Mouse (Mus musculus) myocyte (in vitro differentiated cells): ENCODE data around the gene Irgc1. TPM values are rescaled to one million over a fixed set of nuclear protein-coding genes. Genes with fewer than 3 reads are reported as not detected.

Experiments
- H3K27me3 ChIP-seq: one replicate; pipeline ENCODE4 v1.6.1; 2011; ENCODE audit not compliant: control insufficient read depth, insufficient read depth, insufficient read length
- H3K36me3 ChIP-seq: one replicate; pipeline ENCODE4 v1.6.1; 2011; ENCODE audit not compliant: control insufficient read depth, insufficient read depth
- H3K4me2 ChIP-seq: one replicate; pipeline ENCODE4 v1.6.1; 2011; ENCODE audit warnings: low read depth, control low read depth
- H3K4me3 ChIP-seq: one replicate; pipeline ENCODE4 v1.5.1; 2011; ENCODE audit warnings: mild to moderate bottlenecking, control low read depth, moderate library complexity
- H3K79me2 ChIP-seq: one replicate; pipeline ENCODE4 v1.6.1; 2011; ENCODE audit not compliant: control insufficient read depth, insufficient read depth
- H3ac ChIP-seq: one replicate; pipeline ENCODE4 v1.6.1; 2011; ENCODE audit not compliant: control insufficient read depth, insufficient read length
- CEBPB ChIP-seq: IDR thresholded peaks from 2 replicates; pipeline ENCODE4 v1.6.1; 2011; ENCODE audit warnings: mild to moderate bottlenecking, moderate library complexity; ENCODE audit not compliant: poor library complexity, insufficient read depth, severe bottlenecking
- E2F4 ChIP-seq: IDR thresholded peaks from one replicate; pipeline ENCODE4 v1.6.1; 2011; ENCODE audit warnings: mild to moderate bottlenecking, control low read depth, moderate library complexity; ENCODE audit not compliant: insufficient read depth
- MAX ChIP-seq: IDR thresholded peaks from one replicate; pipeline ENCODE4 v1.6.1; 2011; ENCODE audit warnings: low read depth, mild to moderate bottlenecking, control low read depth
- MYOD1 ChIP-seq, 3 experiments: IDR thresholded peaks; one replicate each; pipeline ENCODE4 v1.6.1; 2011; ENCODE audit warnings: control low read depth in 2 of 3, low read depth in 2 of 3, mild to moderate bottlenecking in 2 of 3, moderate library complexity in 1 of 3; ENCODE audit not compliant: insufficient read length in 2 of 3, control insufficient read depth in 1 of 3
- MYOG ChIP-seq, 3 experiments: IDR thresholded peaks; one replicate each; pipeline ENCODE4 v1.6.1; 2011; ENCODE audit warnings: control low read depth in 2 of 3, low read depth in 2 of 3, mild to moderate bottlenecking in 2 of 3; ENCODE audit not compliant: insufficient read length in 2 of 3, control insufficient read depth in 1 of 3, insufficient read depth in 1 of 3
- POLR2A ChIP-seq: IDR thresholded peaks from one replicate; pipeline ENCODE4 v1.6.1; 2011; ENCODE audit warnings: low read depth, mild to moderate bottlenecking, control low read depth, moderate library complexity; ENCODE audit not compliant: insufficient read length
- POLR2AphosphoS2 ChIP-seq: IDR thresholded peaks from one replicate; pipeline ENCODE4 v1.6.1; 2011; ENCODE audit warnings: low read depth, control low read depth; ENCODE audit not compliant: insufficient read length
- REST ChIP-seq: IDR thresholded peaks from one replicate; pipeline ENCODE4 v1.6.1; 2011; ENCODE audit warnings: mild to moderate bottlenecking, control low read depth, moderate library complexity; ENCODE audit not compliant: insufficient read depth, insufficient read length
- SRF ChIP-seq: IDR thresholded peaks from one replicate; pipeline ENCODE4 v1.6.1; 2011; ENCODE audit warnings: low read depth; ENCODE audit not compliant: control insufficient read depth, insufficient read length
- TCF12 ChIP-seq: IDR thresholded peaks from one replicate; pipeline ENCODE4 v1.6.1; 2011; ENCODE audit warnings: mild to moderate bottlenecking, control low read depth; ENCODE audit not compliant: poor library complexity, insufficient read depth, severe bottlenecking
- TCF3 ChIP-seq: IDR thresholded peaks from one replicate; pipeline ENCODE4 v1.6.1; 2011; ENCODE audit warnings: low read depth, control low read depth; ENCODE audit not compliant: insufficient read length
- USF1 ChIP-seq: IDR thresholded peaks from one replicate; pipeline ENCODE4 v1.6.1; 2011; ENCODE audit warnings: low read depth, mild to moderate bottlenecking, control low read depth, moderate library complexity
- polyA plus RNA-seq: library from polyadenylated mRNA; unstranded; fragments of >200 nt; fragmentation: generic; extraction: Trizol; gene quantifications from one replicate; pipeline ENCODE4 v1.2.1, GENCODE M21; 2012; ENCODE audit warnings: missing spikeins

Irgc1 gene
- polyA plus RNA-seq, 1 experiment, result 0.32 TPM

- Histone ChIP-seq H3ac (no peak overlapping the region), H3K79me2 (peaks cover 31% of the 10 kb centered on the region), H3K27me3 (no peaks in the 10 kb centered on the region), H3K36me3 (peaks cover 6% of the 10 kb centered on the region), H3K4me2 (peak overlapping the region; percentile 68), H3K4me3 (peak overlapping the region; percentile 89)
- TF ChIP-seq MYOG (IDR thresholded peaks at IDR 0.05; ENCODE audit: control insufficient read depth in 1 of 3, insufficient read depth in 1 of 3, insufficient read length in 2 of 3, low read depth in 2 of 3), result no peak
These were observed 9.4 kb upstream of the Irgc1 start for GRCm38 (mm10) chr7:24461376-24462051.

GRCm38 (mm10) chr7:24459843-24460242 is 7.7 kb upstream of the Irgc1 start:
- no peak for TF ChIP-seq E2F4
- Histone ChIP-seq H3K4me3 (no peak overlapping the region), H3K4me2 (peak overlapping the region; percentile 66), H3K27me3 (no peaks in the 10 kb centered on the region), H3K36me3 (no peaks in the 10 kb centered on the region), H3K79me2 (peaks cover 17% of the 10 kb centered on the region), H3ac (no peak overlapping the region)

GRCm38 (mm10) chr7:24459440-24459839 is 7.3 kb upstream of the Irgc1 start:
- TF ChIP-seq E2F4 (no peak), USF1 (no peak), CEBPB (no peak), TCF12 (no peak), TCF3 (no peak), MAX (no peak), POLR2A (no peak), POLR2AphosphoS2 (no peak), MYOD1 (IDR thresholded peaks at IDR 0.05; ENCODE audit: control insufficient read depth in 1 of 3, insufficient read length in 2 of 3, low read depth in 2 of 3) (no peak), MYOG (IDR thresholded peaks at IDR 0.05; ENCODE audit: control insufficient read depth in 1 of 3, insufficient read depth in 1 of 3, insufficient read length in 2 of 3, low read depth in 2 of 3) (no peak), REST (no peak), SRF (no peak)
- Histone ChIP-seq H3K79me2 (peaks cover 13% of the 10 kb centered on the region), H3K4me3 (no peak overlapping the region)

GRCm38 (mm10) chr7:24457726-24458370 is 5.8 kb upstream of the Irgc1 start:
- H3K4me3 ChIP-seq, result no peak overlapping the region
- H3K27me3 ChIP-seq, result no peaks in the 10 kb centered on the region
- H3K36me3 ChIP-seq, result no peaks in the 10 kb centered on the region
- peak overlapping the region; percentile 77 for H3K4me2 ChIP-seq
- H3K79me2 ChIP-seq, result no peaks in the 10 kb centered on the region
- H3ac ChIP-seq, result no peak overlapping the region
- no peak for TF ChIP-seq MYOD1 (IDR thresholded peaks at IDR 0.05; ENCODE audit: control insufficient read depth in 1 of 3, insufficient read length in 2 of 3, low read depth in 2 of 3)
- no peak for TF ChIP-seq POLR2AphosphoS2
- TF ChIP-seq POLR2A, result no peak
- no peak for TF ChIP-seq CEBPB
- no peak for TF ChIP-seq E2F4
- no peak for TF ChIP-seq TCF3
- TF ChIP-seq MAX, result no peak
- TF ChIP-seq USF1, result no peak
- TF ChIP-seq REST, result no peak
- TF ChIP-seq MYOG (IDR thresholded peaks at IDR 0.05; ENCODE audit: control insufficient read depth in 1 of 3, insufficient read depth in 1 of 3, insufficient read length in 2 of 3, low read depth in 2 of 3), result no peak
- no peak for TF ChIP-seq TCF12
- no peak for TF ChIP-seq SRF

More at GRCm38 (mm10) chr7:24459440-24459839, 7.3 kb upstream of the Irgc1 start:
- Histone ChIP-seq H3K27me3 (no peaks in the 10 kb centered on the region), H3K4me2 (peak overlapping the region; percentile 66), H3ac (no peak overlapping the region), H3K36me3 (no peaks in the 10 kb centered on the region)

GRCm38 (mm10) chr7:24455726-24456125 is 3.6 kb upstream of the Irgc1 start:
- TF ChIP-seq MAX, result no peak
- no peak for TF ChIP-seq CEBPB
- TF ChIP-seq SRF, result no peak
- TF ChIP-seq MYOD1 (IDR thresholded peaks at IDR 0.05; ENCODE audit: control insufficient read depth in 1 of 3, insufficient read length in 2 of 3, low read depth in 2 of 3), result no peak
- TF ChIP-seq USF1, result no peak
- no peak for TF ChIP-seq POLR2A
- TF ChIP-seq POLR2AphosphoS2, result no peak
- no peak for TF ChIP-seq E2F4
- Histone ChIP-seq H3K36me3 (no peaks in the 10 kb centered on the region), H3K27me3 (no peaks in the 10 kb centered on the region), H3K4me2 (no peak overlapping the region), H3K79me2 (no peaks in the 10 kb centered on the region), H3K4me3 (no peak overlapping the region), H3ac (no peak overlapping the region)
